Mouse (Mus musculus): Measurements from ENCODE around the gene Fam50b.

DNA sequence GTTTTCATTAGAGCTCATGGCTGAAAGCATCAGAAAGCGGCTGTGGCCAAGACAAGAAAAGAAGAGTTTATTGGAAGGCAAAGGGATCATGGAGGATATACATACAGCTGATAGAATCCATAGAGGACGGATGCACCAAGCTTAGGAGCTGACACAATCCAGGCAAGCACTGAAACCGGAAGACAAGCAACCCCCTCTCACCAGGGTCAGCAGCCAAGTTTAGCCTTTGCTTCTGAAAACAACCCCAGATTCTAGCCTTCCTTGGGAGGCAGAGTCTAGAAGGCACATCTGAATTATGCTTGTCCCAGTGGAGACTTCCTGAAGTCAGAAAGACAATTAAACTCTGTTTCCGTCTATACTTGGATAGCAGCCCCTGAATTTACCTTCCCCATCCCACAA is 47.0 kb downstream of the Fam50b start:
- TF ChIP-seq MAFK (IDR thresholded peaks at IDR 0.05; ENCODE audit: insufficient read depth, low read depth, low read length), result no peak
- no peak for TF ChIP-seq ZC3H11A (IDR thresholded peaks at IDR 0.05; ENCODE audit: borderline replicate concordance, low read depth, low read length)
